Mouse (Mus musculus): ENCODE measurements around the gene Gm45753.

GRCm38 (mm10) chr8:45344298-45344697, 36.0 kb upstream of the Gm45753 start:
- TF ChIP-seq CTCF (IDR thresholded peaks at IDR 0.05; ENCODE audit: low read depth), result no peak
- no peak for TF ChIP-seq EP300 (IDR thresholded peaks at IDR 0.05; ENCODE audit: low read depth)
